Mouse (Mus musculus) heart, embryonic 10.5 days (tissue): ENCODE data around the gene Rnft2. TPM values are rescaled to one million over a fixed set of nuclear protein-coding genes. Genes with fewer than 3 reads are reported as not detected.

ENCODE experiments used
- polyA plus RNA-seq: library from polyadenylated mRNA; unstranded; fragments of >200 nt; fragmentation: Nextera tagmentation; extraction: Ambion mirVana; gene quantifications from 2 replicates; pipeline ENCODE4 v1.2.1, GENCODE M21; 2016

The Rnft2 gene
- polyA plus RNA-seq, 1 experiment from 2014 or later, result 3.7 TPM

Other genes starting within 250 kb of the Rnft2 start
- gene Tesc, start 217.4 kb downstream of the Rnft2 start, polyA plus RNA-seq, result 10.0 and 19.0 TPM in 2 replicates
- 29.4 and 31.2 TPM in 2 replicates for gene Fbxw8, start 89.7 kb downstream of the Rnft2 start, polyA plus RNA-seq
- not detected in 2 replicates for gene Hrk, start 80.5 kb downstream of the Rnft2 start, polyA plus RNA-seq
- 7.5 and 9.3 TPM in 2 replicates for gene 2410131K14Rik, start 111 bp upstream of the Rnft2 start, polyA plus RNA-seq